Mouse (Mus musculus): ENCODE measurements at regions not wholly inside any gene's neighbourhood (a gene's known extent, or its start where the extent isn't known, plus 50 kb on each side); places are given as distances from the start of the nearest gene placed in this dataset.

GRCm38 (mm10) chr13:60000618-60001347 is 176.4 kb downstream of the Gas1 start:
- no peak for TF ChIP-seq POLR2A (IDR thresholded peaks at IDR 0.05; ENCODE audit: low read depth, low read length)
- no peak for TF ChIP-seq CTCF (conservative IDR thresholded peaks at IDR 0.05; ENCODE audit: insufficient read depth, insufficient read length, low read depth, low read length)
